28 mouse cellular contexts compared by ENCODE assay signal in genomic region chr11:103396236-103396635, GRCm38 (mm10).
"Had no signal": no experiment of that assay in that cellular context is flagged by ENCODE, and none has a peak within 500 bp of the region (broad histone marks: within the 10 kb centered on the region; RNA-seq: fewer than 3 reads in every experiment).

No protein-coding gene starts in this region.

- H3K27ac ChIP-seq: embryonic facial prominence, embryonic 10.5 days; embryonic facial prominence, embryonic 12.5 days; embryonic facial prominence, embryonic 13.5 days; embryonic facial prominence, embryonic 15.5 days; forebrain, embryonic 10.5 days; forebrain, embryonic 12.5 days; forebrain, embryonic 13.5 days; forebrain, embryonic 15.5 days; heart, adult 2 months; heart, embryonic 10.5 days had no signal

- H3K4me1 ChIP-seq: embryonic facial prominence, embryonic 12.5 days; embryonic facial prominence, embryonic 13.5 days; embryonic facial prominence, embryonic 15.5 days; forebrain, embryonic 10.5 days; forebrain, embryonic 12.5 days; forebrain, embryonic 13.5 days; forebrain, embryonic 15.5 days had no signal

- H3K4me3 ChIP-seq: embryonic facial prominence, embryonic 10.5 days; embryonic facial prominence, embryonic 12.5 days; embryonic facial prominence, embryonic 13.5 days; embryonic facial prominence, embryonic 15.5 days; erythroblast, embryonic 14.5 days; forebrain, embryonic 10.5 days; forebrain, embryonic 12.5 days; forebrain, embryonic 13.5 days; forebrain, embryonic 15.5 days; heart, adult 2 months; heart, embryonic 10.5 days had no signal

- H3K9ac ChIP-seq: embryonic facial prominence, embryonic 12.5 days; embryonic facial prominence, embryonic 13.5 days; embryonic facial prominence, embryonic 15.5 days; forebrain, embryonic 12.5 days; forebrain, embryonic 13.5 days; forebrain, embryonic 15.5 days; forebrain, postnatal 0 days had no signal

- H3K4me2 ChIP-seq: embryonic facial prominence, embryonic 12.5 days; embryonic facial prominence, embryonic 13.5 days; embryonic facial prominence, embryonic 15.5 days; forebrain, embryonic 12.5 days; forebrain, embryonic 13.5 days; forebrain, embryonic 15.5 days; heart, embryonic 11.5 days had no signal

- DNase-seq: cerebellum, adult 2 months; cerebellum, adult 8-10 months; cerebellum, adult 9-10 months; cerebellum, adult 9-11 months; cerebellum, postnatal 10 days; cerebellum, postnatal 14 days; cerebellum, postnatal 25 days; cerebellum, postnatal 36 days; embryo, embryonic 11 days; forebrain, postnatal 0 days; gastrocnemius, postnatal 10 days; gastrocnemius, postnatal 25 days; gastrocnemius, postnatal 36 days; heart, adult 18-20 months; heart, adult 2 months had no signal

- H3K27me3 ChIP-seq: embryonic facial prominence, embryonic 12.5 days; embryonic facial prominence, embryonic 13.5 days; embryonic facial prominence, embryonic 15.5 days; forebrain, embryonic 12.5 days; forebrain, embryonic 13.5 days; forebrain, embryonic 15.5 days had no signal

- H3K9me3 ChIP-seq: embryonic facial prominence, embryonic 10.5 days; embryonic facial prominence, embryonic 12.5 days; embryonic facial prominence, embryonic 13.5 days; embryonic facial prominence, embryonic 15.5 days; forebrain, embryonic 10.5 days; forebrain, embryonic 12.5 days; forebrain, embryonic 13.5 days; forebrain, embryonic 15.5 days; heart, embryonic 10.5 days had no signal

- ATAC-seq: forebrain, embryonic 13.5 days; forebrain, embryonic 14.5 days; forebrain, embryonic 15.5 days; forebrain, embryonic 16.5 days; forebrain, postnatal 0 days had no signal
